17 mouse cellular contexts compared by ENCODE assay signal in genomic region chr10:86093109-86094035, GRCm38 (mm10).
DNase-seq lines count a peak whose midpoint lies in the region; ATAC-seq and TF ChIP-seq lines count a peak whose summit lies in the region.
"Had no signal": no experiment of that assay in that cellular context is flagged by ENCODE, and none has a peak within 500 bp of the region (broad histone marks: within the 10 kb centered on the region; RNA-seq: fewer than 3 reads in every experiment).

No protein-coding gene starts in this region.

- H3K36me3 ChIP-seq in midbrain, embryonic 15.5 days (replicated peaks) = no peaks in the 10 kb centered on the region
- H3K36me3 ChIP-seq in midbrain, embryonic 11.5 days (ENCODE audit: control insufficient read depth, insufficient read depth, low read length) = no peaks in the 10 kb centered on the region
- no peaks in the 10 kb centered on the region for H3K36me3 ChIP-seq in heart, embryonic 14.5 days (ENCODE audit: control insufficient read depth, insufficient read depth, low read length)
- no peaks in the 10 kb centered on the region for H3K36me3 ChIP-seq in intestine, postnatal 0 days (ENCODE audit: control insufficient read depth, insufficient read depth)
- H3K36me3 ChIP-seq: embryonic facial prominence, embryonic 10.5 days; limb, embryonic 15.5 days; midbrain, embryonic 13.5 days; neural tube, embryonic 12.5 days had no signal

- TF ChIP-seq CTCF in intestine, postnatal 0 days (IDR thresholded peaks at IDR 0.05; ENCODE audit: low read depth) = no peak

- no peak overlapping the region for H3K9ac ChIP-seq in midbrain, embryonic 15.5 days
- no peak overlapping the region for H3K9ac ChIP-seq in midbrain, embryonic 11.5 days (ENCODE audit: low read length)
- H3K9ac ChIP-seq in heart, embryonic 14.5 days (ENCODE audit: low read length) = no peak overlapping the region
- H3K9ac ChIP-seq in intestine, postnatal 0 days (ENCODE audit: low read depth, low read length) = no peak overlapping the region
- H3K9ac ChIP-seq: limb, embryonic 15.5 days; midbrain, embryonic 13.5 days; neural tube, embryonic 12.5 days had no signal

- no peak overlapping the region for H3K4me3 ChIP-seq in midbrain, embryonic 15.5 days
- no peak overlapping the region for H3K4me3 ChIP-seq in midbrain, embryonic 11.5 days (ENCODE audit: low read depth, low read length)
- no peak overlapping the region for H3K4me3 ChIP-seq in heart, embryonic 14.5 days (ENCODE audit: control insufficient read depth in 1 of 2, insufficient read depth in 1 of 2, low read depth in 1 of 2, low read length in 2 of 2)
- H3K4me3 ChIP-seq in intestine, postnatal 0 days (ENCODE audit: low read depth, low read length) = no peak overlapping the region
- H3K4me3 ChIP-seq: embryonic facial prominence, embryonic 10.5 days; limb, embryonic 15.5 days; midbrain, embryonic 13.5 days; neural tube, embryonic 12.5 days had no signal

- no peak for DNase-seq in midbrain, embryonic 11.5 days (ENCODE audit: low spot score, missing footprints)
- DNase-seq in Muller cell, postnatal 12 days (ENCODE audit: inconsistent ontology term) = no peak
- DNase-seq in urinary bladder, adult 2 months (ENCODE audit: low spot score) = no peak
- DNase-seq: cerebellum, adult 9-10 months; gastrocnemius, postnatal 25 days; thymus, postnatal 14 days had no signal

- no peaks in the 10 kb centered on the region for H3K4me1 ChIP-seq in midbrain, embryonic 15.5 days
- no peaks in the 10 kb centered on the region for H3K4me1 ChIP-seq in midbrain, embryonic 11.5 days (ENCODE audit: control insufficient read depth, insufficient read depth, low read length)
- H3K4me1 ChIP-seq in heart, embryonic 14.5 days (ENCODE audit: control insufficient read depth in 2 of 2, insufficient read depth in 2 of 2, low read length in 2 of 2) = peaks cover 6 to 9% of the 10 kb centered on the region in 2 experiments; a peak in 2 of 4 replicates
- H3K4me1 ChIP-seq in intestine, postnatal 0 days (replicated peaks; ENCODE audit: control insufficient read depth, insufficient read depth, low read length) = no peaks in the 10 kb centered on the region
- H3K4me1 ChIP-seq: embryonic facial prominence, embryonic 10.5 days; limb, embryonic 15.5 days; midbrain, embryonic 13.5 days; neural tube, embryonic 12.5 days had no signal

- ATAC-seq in midbrain, embryonic 15.5 days (replicated peaks) = 0 out of 2 replicates have a peak, but pooled peaks have one; percentile 39
- no peak for ATAC-seq in midbrain, embryonic 11.5 days (ENCODE audit: low FRiP score)
- no peak for ATAC-seq in heart, embryonic 14.5 days (ENCODE audit: insufficient number of reproducible peaks, insufficient read depth, low FRiP score, low read depth)
- peak; percentile 91 for ATAC-seq in intestine, postnatal 0 days
- peak; percentile 54; the same call in 1 of the 2 replicates for ATAC-seq in megakaryocyte progenitor cell, adult 5-6 weeks (replicated peaks; ENCODE audit: poor library complexity)
- ATAC-seq: lung, postnatal 0 days; midbrain, embryonic 13.5 days; Patski had no signal

- no peak overlapping the region for H3K4me2 ChIP-seq in midbrain, embryonic 15.5 days
- H3K4me2 ChIP-seq in midbrain, embryonic 11.5 days = no peak overlapping the region
- H3K4me2 ChIP-seq in heart, embryonic 14.5 days (ENCODE audit: low read length) = peak overlapping the region; percentile 29
- H3K4me2 ChIP-seq in intestine, postnatal 0 days (replicated peaks; ENCODE audit: low read depth) = peak overlapping the region; percentile 35; the same call in 1 of the 2 replicates
- H3K4me2 ChIP-seq: limb, embryonic 15.5 days; midbrain, embryonic 13.5 days; neural tube, embryonic 12.5 days had no signal

- no peaks in the 10 kb centered on the region for H3K9me3 ChIP-seq in midbrain, embryonic 15.5 days
- no peaks in the 10 kb centered on the region for H3K9me3 ChIP-seq in midbrain, embryonic 11.5 days (ENCODE audit: control insufficient read depth, low read length)
- no peaks in the 10 kb centered on the region for H3K9me3 ChIP-seq in heart, embryonic 14.5 days (ENCODE audit: control insufficient read depth, low read length)
- H3K9me3 ChIP-seq in intestine, postnatal 0 days (ENCODE audit: control insufficient read depth) = no peaks in the 10 kb centered on the region
- H3K9me3 ChIP-seq: embryonic facial prominence, embryonic 10.5 days; limb, embryonic 15.5 days; midbrain, embryonic 13.5 days; neural tube, embryonic 12.5 days had no signal

- 68% methylated on average over 14 of the region's 14 CpGs for WGBS in midbrain, embryonic 15.5 days
- WGBS in midbrain, embryonic 11.5 days = 73% methylated on average over 14 of the region's 14 CpGs
- 35% methylated on average over 14 of the region's 14 CpGs for WGBS in heart, embryonic 14.5 days
- 52% methylated on average over 14 of the region's 14 CpGs for WGBS in intestine, postnatal 0 days

- no peak overlapping the region for H3K27ac ChIP-seq in midbrain, embryonic 15.5 days
- no peak overlapping the region for H3K27ac ChIP-seq in midbrain, embryonic 11.5 days (ENCODE audit: low read depth, low read length)
- H3K27ac ChIP-seq in heart, embryonic 14.5 days (replicated peaks in 1 of 2; ENCODE audit: control insufficient read depth in 1 of 2, insufficient read depth in 1 of 2, low read depth in 2 of 2, low read length in 2 of 2) = no peak overlapping the region
- H3K27ac ChIP-seq in intestine, postnatal 0 days (ENCODE audit: low read depth, low read length) = peak overlapping the region; percentile 64
- H3K27ac ChIP-seq: embryonic facial prominence, embryonic 10.5 days; limb, embryonic 15.5 days; midbrain, embryonic 13.5 days; neural tube, embryonic 12.5 days had no signal

- no peaks in the 10 kb centered on the region for H3K27me3 ChIP-seq in midbrain, embryonic 15.5 days (replicated peaks)
- H3K27me3 ChIP-seq in midbrain, embryonic 11.5 days (ENCODE audit: control insufficient read depth, insufficient read depth, low read length) = no peaks in the 10 kb centered on the region
- H3K27me3 ChIP-seq in heart, embryonic 14.5 days (ENCODE audit: control insufficient read depth, insufficient read depth, low read length) = no peaks in the 10 kb centered on the region
- no peaks in the 10 kb centered on the region for H3K27me3 ChIP-seq in intestine, postnatal 0 days (replicated peaks; ENCODE audit: control insufficient read depth, insufficient read depth, low read length)
- H3K27me3 ChIP-seq: CH12.LX; limb, embryonic 15.5 days; midbrain, embryonic 13.5 days; neural tube, embryonic 12.5 days; Patski had no signal

Comparison
In these comparisons a context has a peak if more than half of its experiments do, and no peak if none do; other contexts are left out.
1. ATAC-seq: peak in midbrain, embryonic 15.5 days (single experiment), intestine, postnatal 0 days (single experiment) and megakaryocyte progenitor cell, adult 5-6 weeks (single experiment); none in midbrain, embryonic 11.5 days (single experiment) and heart, embryonic 14.5 days (single experiment).
2. H3K4me2 ChIP-seq: peak in heart, embryonic 14.5 days (single experiment) and intestine, postnatal 0 days (single experiment); none in midbrain, embryonic 15.5 days (single experiment) and midbrain, embryonic 11.5 days (single experiment).